Mouse (Mus musculus): ENCODE measurements around the gene Rbfox1. TPM values are rescaled to one million over a fixed set of nuclear protein-coding genes. Genes with fewer than 3 reads are reported as not detected.

The Rbfox1 gene
- total and polyA plus RNA-seq, 2 experiments = 0.09 TPM; not detected in 1

DNA sequence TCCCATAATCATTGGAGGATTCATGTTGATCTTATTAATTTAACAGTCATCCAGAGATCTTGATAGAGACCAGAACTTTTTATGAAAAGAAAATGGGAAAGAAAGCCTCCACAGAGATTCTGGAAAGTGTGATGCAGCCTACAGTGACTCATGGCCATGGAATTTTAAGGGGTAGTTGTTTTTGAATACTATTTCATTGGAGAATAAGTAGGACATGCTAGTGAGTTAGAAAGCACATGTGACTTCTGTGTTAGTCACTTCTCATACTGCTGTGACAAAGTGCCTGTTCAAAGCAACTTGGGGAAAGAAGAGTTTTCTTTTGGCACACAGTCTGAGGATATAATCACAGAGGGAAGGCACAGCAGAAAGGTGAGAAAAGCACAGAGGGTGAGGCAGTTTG, 1510.9 kb downstream of the Rbfox1 start:
- no peak for DNase-seq (ENCODE audit: extremely low read depth, low read depth, low spot score)
- Histone ChIP-seq H3K27ac (replicated peaks; ENCODE audit: insufficient read depth, low read depth, low read length) (no peak overlapping the region), H3K9ac (ENCODE audit: low read depth, low read length) (no peak overlapping the region), H3K4me3 (ENCODE audit: insufficient read depth, low read depth, low read length) (no peak overlapping the region), H3K4me1 (ENCODE audit: control insufficient read depth, insufficient read depth, low read length) (no peaks in the 10 kb centered on the region), H3K36me3 (ENCODE audit: control insufficient read depth, insufficient read depth, low read length) (no peaks in the 10 kb centered on the region), H3K79me2 (ENCODE audit: control insufficient read depth, insufficient read depth, low read length) (no peaks in the 10 kb centered on the region), H3K27me3 (ENCODE audit: control insufficient read depth, insufficient read depth, low read length) (no peaks in the 10 kb centered on the region)
- TF ChIP-seq POLR2A (IDR thresholded peaks at IDR 0.05; ENCODE audit: extremely low read depth, insufficient read depth, low read length) = no peak
- TF ChIP-seq CTCF (IDR thresholded peaks at IDR 0.05; ENCODE audit: low read depth, low read length) = no peak

GRCm38 (mm10) chr16:7404766-7405492, 1519.8 kb downstream of the Rbfox1 start:
- no peaks in the 10 kb centered on the region for H3K36me3 ChIP-seq (ENCODE audit: control insufficient read depth, insufficient read depth, low read length)
- TF ChIP-seq CTCF (IDR thresholded peaks at IDR 0.05; ENCODE audit: low read depth, low read length) (no peak), POLR2A (IDR thresholded peaks at IDR 0.05; ENCODE audit: extremely low read depth, insufficient read depth, low read length) (no peak)
- H3K4me1 ChIP-seq (ENCODE audit: control insufficient read depth, insufficient read depth, low read length) = no peaks in the 10 kb centered on the region
- no peak for DNase-seq (ENCODE audit: extremely low read depth, low read depth, low spot score)
- WGBS = 56% methylated on average over 6 of the region's 6 CpGs
- no peak overlapping the region for H3K27ac ChIP-seq (replicated peaks; ENCODE audit: insufficient read depth, low read depth, low read length)
- H3K9ac ChIP-seq (ENCODE audit: low read depth, low read length) = no peak overlapping the region
- H3K79me2 ChIP-seq (ENCODE audit: control insufficient read depth, insufficient read depth, low read length) = no peaks in the 10 kb centered on the region
- H3K27me3 ChIP-seq (ENCODE audit: control insufficient read depth, insufficient read depth, low read length) = no peaks in the 10 kb centered on the region; the same call in 1 of the 2 replicates
- H3K4me3 ChIP-seq (ENCODE audit: insufficient read depth, low read depth, low read length) = no peak overlapping the region

GRCm38 (mm10) chr16:7407862-7408640, 1522.9 kb downstream of the Rbfox1 start:
- TF ChIP-seq POLR2A (IDR thresholded peaks at IDR 0.05; ENCODE audit: extremely low read depth, insufficient read depth, low read length) = no peak
- no peak for TF ChIP-seq CTCF (IDR thresholded peaks at IDR 0.05; ENCODE audit: low read depth, low read length)
- H3K4me1 ChIP-seq (ENCODE audit: control insufficient read depth, insufficient read depth, low read length) = no peaks in the 10 kb centered on the region

GRCm38 (mm10) chr16:7419655-7420281, 1534.6 kb downstream of the Rbfox1 start:
- no peak for DNase-seq (ENCODE audit: extremely low read depth, low read depth, low spot score)
- WGBS = 44% methylated on average over 12 of the region's 12 CpGs
- TF ChIP-seq CTCF (IDR thresholded peaks at IDR 0.05; ENCODE audit: low read depth, low read length) = no peak
- no peak for TF ChIP-seq POLR2A (IDR thresholded peaks at IDR 0.05; ENCODE audit: extremely low read depth, insufficient read depth, low read length)
- Histone ChIP-seq H3K4me1 (ENCODE audit: control insufficient read depth, insufficient read depth, low read length) (no peaks in the 10 kb centered on the region), H3K79me2 (ENCODE audit: control insufficient read depth, insufficient read depth, low read length) (no peaks in the 10 kb centered on the region), H3K27me3 (ENCODE audit: control insufficient read depth, insufficient read depth, low read length) (no peaks in the 10 kb centered on the region), H3K36me3 (ENCODE audit: control insufficient read depth, insufficient read depth, low read length) (no peaks in the 10 kb centered on the region), H3K9ac (ENCODE audit: low read depth, low read length) (no peak overlapping the region), H3K4me3 (ENCODE audit: insufficient read depth, low read depth, low read length) (peak overlapping the region; percentile 15; the same call in 1 of the 2 replicates), H3K27ac (replicated peaks; ENCODE audit: insufficient read depth, low read depth, low read length) (no peak overlapping the region)

More at GRCm38 (mm10) chr16:7407862-7408640, 1522.9 kb downstream of the Rbfox1 start:
- Histone ChIP-seq H3K4me3 (ENCODE audit: insufficient read depth, low read depth, low read length) (no peak overlapping the region), H3K9ac (ENCODE audit: low read depth, low read length) (no peak overlapping the region), H3K27ac (replicated peaks; ENCODE audit: insufficient read depth, low read depth, low read length) (no peak overlapping the region), H3K36me3 (ENCODE audit: control insufficient read depth, insufficient read depth, low read length) (no peaks in the 10 kb centered on the region), H3K27me3 (ENCODE audit: control insufficient read depth, insufficient read depth, low read length) (no peaks in the 10 kb centered on the region; the same call in 1 of the 2 replicates), H3K79me2 (ENCODE audit: control insufficient read depth, insufficient read depth, low read length) (no peaks in the 10 kb centered on the region)
- WGBS = 57% methylated on average over 12 of the region's 12 CpGs
- DNase-seq (ENCODE audit: extremely low read depth, low read depth, low spot score) = no peak

- Histone ChIP-seq H3K4me3 (ENCODE audit: insufficient read depth, low read depth, low read length) (no peak overlapping the region), H3K36me3 (ENCODE audit: control insufficient read depth, insufficient read depth, low read length) (no peaks in the 10 kb centered on the region), H3K9ac (ENCODE audit: low read depth, low read length) (no peak overlapping the region), H3K27ac (replicated peaks; ENCODE audit: insufficient read depth, low read depth, low read length) (no peak overlapping the region), H3K4me1 (ENCODE audit: control insufficient read depth, insufficient read depth, low read length) (no peaks in the 10 kb centered on the region), H3K27me3 (ENCODE audit: control insufficient read depth, insufficient read depth, low read length) (no peaks in the 10 kb centered on the region), H3K79me2 (ENCODE audit: control insufficient read depth, insufficient read depth, low read length) (no peaks in the 10 kb centered on the region)
- no peak for TF ChIP-seq POLR2A (IDR thresholded peaks at IDR 0.05; ENCODE audit: extremely low read depth, insufficient read depth, low read length)
- TF ChIP-seq CTCF (IDR thresholded peaks at IDR 0.05; ENCODE audit: low read depth, low read length) = no peak
- no peak for DNase-seq (ENCODE audit: extremely low read depth, low read depth, low spot score)
- WGBS = 78% methylated on average over 3 of the region's 3 CpGs
Measured at GRCm38 (mm10) chr16:7425386-7426089, 1540.4 kb downstream of the Rbfox1 start.
